Mouse (Mus musculus): ENCODE measurements around the gene Skap1.
"Not testable (repeated sequence)": the region's sequence is repeated elsewhere in the genome, so short reads cannot be mapped to it uniquely, and the experiment has no call there.

The Skap1 gene

GRCm38 (mm10) chr11:96696168-96696727 lies 231.9 kb downstream of the Skap1 start:
- DNase-seq (ENCODE audit: low spot score in 2 of 2), result no peak

- peak in 1 of 2 experiments; percentile 24 for DNase-seq (ENCODE audit: low spot score in 2 of 2)
These were observed 232.6 kb downstream of the Skap1 start for GRCm38 (mm10) chr11:96696842-96697455.

- no peak for DNase-seq (ENCODE audit: low spot score in 2 of 2)
These were observed 233.1 kb downstream of the Skap1 start for GRCm38 (mm10) chr11:96697467-96697866.

GRCm38 (mm10) chr11:96703813-96704212 lies 239.4 kb downstream of the Skap1 start:
- no peak for DNase-seq (ENCODE audit: low spot score in 2 of 2)

- DNase-seq (ENCODE audit: low spot score in 2 of 2), result no peak
These were observed 246.9 kb downstream of the Skap1 start for GRCm38 (mm10) chr11:96711268-96711667.

- no peak for DNase-seq (ENCODE audit: low spot score in 2 of 2)
These were observed 247.3 kb downstream of the Skap1 start for GRCm38 (mm10) chr11:96711670-96712069.

GRCm38 (mm10) chr11:96713210-96714005 lies 249.0 kb downstream of the Skap1 start:
- no peak for DNase-seq (ENCODE audit: low spot score in 2 of 2)

- no peak for DNase-seq (ENCODE audit: low spot score in 2 of 2)
These were observed 249.6 kb downstream of the Skap1 start for GRCm38 (mm10) chr11:96714011-96714410.

GRCm38 (mm10) chr11:96715168-96715567 lies 250.8 kb downstream of the Skap1 start:
- DNase-seq (ENCODE audit: low spot score in 2 of 2), result not testable (repeated sequence)

- DNase-seq (ENCODE audit: low spot score in 2 of 2), result no peak
These were observed 254.2 kb downstream of the Skap1 start for GRCm38 (mm10) chr11:96718609-96719008.

GRCm38 (mm10) chr11:96725833-96726232 lies 261.4 kb downstream of the Skap1 start:
- no peak for DNase-seq (ENCODE audit: low spot score in 2 of 2)

- no peak for DNase-seq (ENCODE audit: low spot score in 2 of 2)
These were observed 264.2 kb downstream of the Skap1 start for GRCm38 (mm10) chr11:96728577-96728976.

- DNase-seq (ENCODE audit: low spot score in 2 of 2), result no peak
These were observed 265.1 kb downstream of the Skap1 start for GRCm38 (mm10) chr11:96729462-96729861.

GRCm38 (mm10) chr11:96730327-96730726 lies 265.9 kb downstream of the Skap1 start:
- peak in 1 of 2 experiments; percentile 44 for DNase-seq (ENCODE audit: low spot score in 2 of 2)

GRCm38 (mm10) chr11:96732657-96733056 lies 268.3 kb downstream of the Skap1 start:
- no peak for DNase-seq (ENCODE audit: low spot score in 2 of 2)

GRCm38 (mm10) chr11:96735908-96736307 lies 271.5 kb downstream of the Skap1 start:
- peak; percentile 40 to 63 for DNase-seq (ENCODE audit: low spot score in 2 of 2)

- DNase-seq (ENCODE audit: low spot score in 2 of 2), result no peak
These were observed 272.0 kb downstream of the Skap1 start for GRCm38 (mm10) chr11:96736361-96736760.

- no peak for DNase-seq (ENCODE audit: low spot score in 2 of 2)
These were observed 273.5 kb downstream of the Skap1 start for GRCm38 (mm10) chr11:96737673-96738471.

GRCm38 (mm10) chr11:96740796-96741195 lies 276.4 kb downstream of the Skap1 start:
- no peak for DNase-seq (ENCODE audit: low spot score in 2 of 2)

GRCm38 (mm10) chr11:96741995-96742394 lies 277.6 kb downstream of the Skap1 start:
- DNase-seq (ENCODE audit: low spot score in 2 of 2), result no peak

- DNase-seq (ENCODE audit: low spot score in 2 of 2), result no peak
These were observed 278.6 kb downstream of the Skap1 start for GRCm38 (mm10) chr11:96743000-96743399.

- no peak for DNase-seq (ENCODE audit: low spot score in 2 of 2)
These were observed 279.5 kb downstream of the Skap1 start for GRCm38 (mm10) chr11:96743891-96744290.

All from cerebellum, postnatal 4 days (tissue).